Mouse (Mus musculus) limb, embryonic 15.5 days (tissue): Measurements from ENCODE around the gene Clps. TPM values are rescaled to one million over a fixed set of nuclear protein-coding genes. Genes with fewer than 3 reads are reported as not detected.

Experiments
- ATAC-seq: fragments of 200-750 bp; cut with Nextera tagmentation; 2 replicates; pipeline ENCODE4 v1.8.0; 2017; ENCODE audit warnings: low read depth, moderate TSS enrichment; ENCODE audit not compliant: insufficient number of reproducible peaks, low FRiP score, low TSS enrichment
- H3K27ac ChIP-seq: fragments of 300-500 bp; sonication (generic); 2 replicates; pipeline ENCODE4 v1.5.1; 2015; ENCODE audit warnings: moderate library complexity, mild to moderate bottlenecking, inconsistent platforms
- H3K27me3 ChIP-seq: fragments of 300-500 bp; sonication (generic); 2 replicates; pipeline ENCODE4 v1.6.1; 2015; ENCODE audit warnings: inconsistent platforms
- H3K36me3 ChIP-seq: fragments of 300-500 bp; sonication (generic); 2 replicates; pipeline ENCODE4 v1.6.1; 2015; ENCODE audit warnings: inconsistent platforms
- H3K4me1 ChIP-seq: fragments of 300-500 bp; sonication (generic); 2 replicates; pipeline ENCODE4 v1.6.1; 2015; ENCODE audit warnings: inconsistent platforms
- H3K4me2 ChIP-seq: fragments of 300-500 bp; sonication (generic); 2 replicates; pipeline ENCODE4 v1.6.1; 2015; ENCODE audit warnings: mild to moderate bottlenecking, inconsistent platforms
- H3K4me3 ChIP-seq: fragments of 300-500 bp; sonication (generic); 2 replicates; pipeline ENCODE4 v1.5.1; 2015; ENCODE audit warnings: mild to moderate bottlenecking, inconsistent platforms
- H3K9ac ChIP-seq: fragments of 300-500 bp; sonication (generic); 2 replicates; pipeline ENCODE4 v1.6.1; 2015; ENCODE audit warnings: inconsistent platforms
- H3K9me3 ChIP-seq: fragments of 300-500 bp; sonication (generic); 2 replicates; pipeline ENCODE4 v1.6.1; 2016; ENCODE audit warnings: inconsistent platforms
- WGBS: fragments of 180-500 bp; shearing (Covaris S2); methylation state at CpG from one replicate; pipeline ENCODE4 v1.1.7; 2015; 5-methylcytosine and 5-hydroxymethylcytosine counted together
- polyA plus RNA-seq: library from polyadenylated mRNA; unstranded; fragments of >200 nt; fragmentation: Nextera tagmentation; extraction: Ambion mirVana; gene quantifications from 2 replicates; pipeline ENCODE4 v1.2.1, GENCODE M21; 2015

Gene Clps
- 0.47 and 1.8 TPM in 2 replicates for polyA plus RNA-seq

DNA sequence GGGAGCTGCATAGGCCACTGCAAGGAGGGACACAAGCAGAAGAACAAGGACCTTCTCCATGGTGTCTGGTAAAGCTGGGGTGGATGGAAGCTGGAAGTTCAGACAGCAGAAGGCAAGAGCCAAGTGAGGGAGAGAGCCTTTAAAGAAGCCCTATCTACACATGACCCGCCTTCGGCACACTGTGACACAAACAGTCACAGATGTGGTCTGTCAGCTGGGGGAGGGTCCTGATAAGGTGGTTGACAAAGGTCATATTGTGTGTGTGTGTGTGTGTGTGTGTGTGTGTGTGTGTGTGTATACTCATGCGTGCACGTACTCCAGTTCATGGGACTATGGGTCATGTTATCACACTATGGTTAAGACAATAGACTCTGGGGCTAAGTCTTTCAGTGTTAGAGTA lies at the start of gene Clps:
TSS of gene Clps (minus strand) at position 169 of the 400 bp plus-strand sequence.
- Histone ChIP-seq H3K36me3 (no peaks in the 10 kb centered on the region), H3K9me3 (no peaks in the 10 kb centered on the region), H3K4me3 (no peak within 1 kb of the TSS), H3K4me2 (no peak within 1 kb of the TSS), H3K4me1 (peaks cover 12% of the 10 kb centered on the region), H3K9ac (no peak within 1 kb of the TSS), H3K27ac (no peak within 1 kb of the TSS), H3K27me3 (no peaks in the 10 kb centered on the region)
- 83% methylated on average over 4 of the region's 4 CpGs for WGBS
- no peak for ATAC-seq

DNA sequence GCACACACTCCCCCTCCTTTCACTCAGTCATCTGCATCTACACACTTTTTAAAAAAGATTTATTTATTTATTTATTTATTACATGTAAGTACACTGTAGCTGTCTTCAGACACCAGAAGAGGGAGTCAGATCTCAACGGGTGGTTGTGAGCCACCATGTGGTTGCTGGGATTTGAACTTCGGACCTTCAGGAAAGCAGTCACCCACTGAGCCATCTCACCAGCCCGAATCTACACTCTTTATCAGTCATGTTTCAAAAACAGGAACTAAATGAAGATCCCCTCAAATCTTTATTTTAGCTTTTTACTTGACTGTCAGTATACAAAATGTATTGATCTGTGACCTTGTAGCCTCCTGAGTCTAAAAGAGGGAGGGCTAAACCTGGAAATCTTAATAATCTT lies 49.0 kb upstream of the Clps start:
- H3K27me3 ChIP-seq = no peaks in the 10 kb centered on the region
- no peak overlapping the region for H3K4me2 ChIP-seq
- H3K4me3 ChIP-seq = no peak overlapping the region
- no peak for ATAC-seq
- no peaks in the 10 kb centered on the region for H3K9me3 ChIP-seq
- 76% methylated on average over 3 of the region's 3 CpGs for WGBS
- H3K36me3 ChIP-seq = peaks cover 36% of the 10 kb centered on the region
- no peak overlapping the region for H3K9ac ChIP-seq
- no peaks in the 10 kb centered on the region for H3K4me1 ChIP-seq
- no peak overlapping the region for H3K27ac ChIP-seq

DNA sequence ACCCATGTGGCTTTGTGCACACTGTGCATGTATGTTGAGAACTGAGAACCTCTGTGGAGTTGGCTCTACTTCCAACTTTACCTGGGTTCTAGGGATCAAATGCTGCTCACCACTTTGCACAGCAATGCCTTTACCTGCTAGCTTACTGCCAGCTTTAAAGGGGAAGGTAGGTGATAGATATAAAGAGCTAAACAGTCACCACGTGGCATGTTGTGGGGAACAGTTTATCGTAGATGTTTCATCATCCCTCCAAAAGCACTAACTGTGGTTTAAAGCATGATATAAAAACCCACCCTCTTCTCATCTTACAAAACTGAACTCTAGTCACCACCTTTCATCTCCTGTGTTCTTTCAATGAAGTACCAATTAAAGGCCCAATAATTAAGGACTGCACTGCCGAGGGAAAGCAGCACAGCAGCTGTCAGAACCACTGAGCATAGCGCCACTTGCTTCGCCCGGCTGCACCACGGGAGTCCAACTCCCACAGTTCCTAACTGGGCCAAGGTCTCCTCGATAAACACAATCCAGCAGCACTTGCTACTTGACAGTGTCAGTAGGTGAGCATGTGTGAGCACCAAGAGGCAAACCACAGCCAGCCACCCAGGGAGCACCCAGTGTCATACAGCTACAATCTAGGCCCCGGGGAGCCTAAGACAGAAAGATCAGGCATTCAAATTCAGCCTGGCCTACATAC lies 41.1 kb upstream of the Clps start:
- Histone ChIP-seq H3K4me2 (no peak overlapping the region), H3K27me3 (no peaks in the 10 kb centered on the region), H3K36me3 (peaks cover 85% of the 10 kb centered on the region), H3K27ac (no peak overlapping the region), H3K4me1 (no peaks in the 10 kb centered on the region), H3K9ac (no peak overlapping the region), H3K4me3 (no peak overlapping the region), H3K9me3 (no peaks in the 10 kb centered on the region)
- WGBS = 76% methylated on average over 9 of the region's 9 CpGs
- no peak for ATAC-seq

DNA sequence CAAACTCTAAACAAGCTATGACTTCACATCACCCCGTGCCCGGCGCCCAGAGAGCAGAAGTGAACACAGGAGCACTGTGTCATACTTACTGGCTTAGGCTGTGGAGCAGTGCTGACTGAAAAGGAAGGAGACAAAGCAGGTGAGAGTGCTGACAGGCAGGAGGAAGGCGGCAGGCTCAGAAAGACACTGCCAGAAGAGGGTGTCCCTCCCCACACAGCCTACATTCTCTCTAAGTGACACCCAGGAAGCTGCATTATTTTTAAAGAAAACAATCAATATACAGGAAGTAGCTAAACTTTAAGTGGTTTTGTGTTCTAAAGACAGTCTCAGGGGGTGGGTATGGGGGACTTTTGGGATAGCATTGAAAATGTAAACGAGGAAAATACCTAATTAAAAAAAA lies 40.2 kb upstream of the Clps start:
- Histone ChIP-seq H3K4me2 (no peak overlapping the region), H3K9me3 (no peaks in the 10 kb centered on the region), H3K27me3 (no peaks in the 10 kb centered on the region), H3K4me1 (no peaks in the 10 kb centered on the region), H3K9ac (no peak overlapping the region), H3K36me3 (peaks cover 88% of the 10 kb centered on the region), H3K27ac (no peak overlapping the region), H3K4me3 (no peak overlapping the region)
- 88% methylated on average over 5 of the region's 5 CpGs for WGBS
- no peak for ATAC-seq

DNA sequence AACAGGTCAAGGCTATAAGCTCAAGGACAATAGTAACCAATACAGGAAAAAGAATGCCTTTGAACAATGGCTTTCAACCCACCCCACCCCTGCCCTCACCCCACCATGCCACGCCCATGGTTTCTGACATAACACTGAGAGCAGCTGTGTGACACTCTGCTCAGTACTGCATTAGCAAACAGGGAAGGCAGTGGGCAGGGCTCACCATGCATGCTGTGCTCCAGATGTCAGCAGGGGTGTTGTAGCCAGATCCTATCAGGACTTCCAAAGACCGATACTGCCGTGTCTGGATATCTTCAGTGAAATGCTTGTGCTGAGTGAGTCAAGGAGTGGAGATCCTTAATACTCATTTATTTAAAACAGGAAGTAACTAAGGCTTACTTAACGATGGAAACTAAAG lies 33.4 kb upstream of the Clps start:
- no peak overlapping the region; the same call in 1 of the 2 replicates for H3K27ac ChIP-seq
- H3K4me2 ChIP-seq = no peak overlapping the region
- H3K4me1 ChIP-seq = 0 out of 2 replicates have a peak, but pooled peaks cover 5% of the 10 kb centered on the region
- H3K27me3 ChIP-seq = no peaks in the 10 kb centered on the region
- no peak overlapping the region for H3K9ac ChIP-seq
- WGBS = 46% methylated on average over 4 of the region's 4 CpGs
- no peaks in the 10 kb centered on the region for H3K9me3 ChIP-seq
- peak; percentile 63; the same call in 1 of the 2 replicates for ATAC-seq
- peaks cover 78% of the 10 kb centered on the region for H3K36me3 ChIP-seq
- no peak overlapping the region for H3K4me3 ChIP-seq

DNA sequence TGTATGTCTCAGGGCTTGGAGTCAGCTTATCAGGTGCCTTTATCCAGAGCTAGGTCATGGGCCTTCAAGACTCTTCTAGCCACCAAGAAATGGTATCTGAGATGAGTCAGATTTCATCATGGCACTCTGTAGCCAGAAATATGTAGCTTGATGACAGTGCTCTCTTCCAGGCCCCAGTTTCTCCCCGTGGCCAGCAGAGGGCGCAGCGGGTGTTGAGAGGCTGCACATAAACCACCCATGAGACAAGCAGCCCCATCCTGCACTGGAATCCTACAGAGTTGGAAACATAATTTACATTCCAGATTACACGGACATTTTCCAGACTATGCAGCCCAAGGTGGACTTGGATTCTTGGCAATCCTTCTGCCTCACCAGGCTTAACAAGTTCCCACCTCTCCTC lies 32.4 kb upstream of the Clps start:
- H3K9me3 ChIP-seq = no peaks in the 10 kb centered on the region
- H3K4me2 ChIP-seq = no peak overlapping the region
- H3K36me3 ChIP-seq = peaks cover 80% of the 10 kb centered on the region
- H3K27me3 ChIP-seq = no peaks in the 10 kb centered on the region
- no peak overlapping the region for H3K9ac ChIP-seq
- 0 out of 2 replicates have a peak, but pooled peaks cover 5% of the 10 kb centered on the region for H3K4me1 ChIP-seq
- no peak overlapping the region for H3K4me3 ChIP-seq
- ATAC-seq = no peak
- 21% methylated on average over 4 of the region's 4 CpGs for WGBS
- H3K27ac ChIP-seq = no peak overlapping the region; the same call in 1 of the 2 replicates

DNA sequence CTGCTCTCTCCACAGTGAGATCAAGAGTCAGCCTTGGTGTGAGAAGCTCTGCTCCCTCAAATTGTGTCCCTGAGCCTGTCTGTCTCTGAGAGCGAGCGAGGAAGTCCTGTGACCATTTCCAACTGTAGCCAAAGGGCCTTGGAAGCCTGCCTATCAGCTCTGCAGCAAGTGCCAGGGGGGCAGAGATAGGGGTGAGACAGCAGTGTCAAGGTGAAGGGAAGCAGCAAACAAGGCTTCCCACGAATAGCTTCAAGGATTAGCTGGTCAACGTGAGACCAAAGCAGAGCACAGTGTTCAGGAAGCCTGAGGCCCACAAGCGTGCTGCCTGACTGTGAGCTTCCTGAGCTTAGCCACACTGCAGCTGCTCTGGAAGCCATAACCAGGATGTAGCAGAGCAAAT lies 30.9 kb upstream of the Clps start:
- Histone ChIP-seq H3K9ac (no peak overlapping the region), H3K27ac (no peak overlapping the region), H3K4me1 (peaks cover 5% of the 10 kb centered on the region; the same call in 1 of the 2 replicates), H3K4me3 (no peak overlapping the region), H3K27me3 (no peaks in the 10 kb centered on the region), H3K4me2 (no peak overlapping the region), H3K9me3 (no peaks in the 10 kb centered on the region), H3K36me3 (peaks cover 74% of the 10 kb centered on the region)
- 92% methylated on average over 5 of the region's 5 CpGs for WGBS
- ATAC-seq = no peak

DNA sequence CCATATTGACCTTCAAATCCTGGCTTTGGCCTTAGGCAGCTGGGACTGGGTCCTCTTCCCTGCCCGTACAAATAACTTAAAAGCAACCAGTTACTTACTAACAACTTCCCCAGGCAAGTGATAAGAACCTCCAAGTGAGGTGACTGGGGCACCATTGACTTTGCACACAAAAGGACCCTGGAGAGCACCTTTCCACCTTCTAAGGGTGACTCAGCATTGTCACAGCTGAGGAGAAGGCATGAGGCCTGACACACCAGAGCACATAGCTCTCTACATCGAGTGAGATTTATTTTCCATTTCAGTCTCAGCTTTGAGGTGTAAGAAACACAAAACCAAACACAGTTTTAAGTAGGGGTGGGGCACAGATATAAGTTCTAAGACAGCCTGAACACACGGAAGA lies 30.0 kb upstream of the Clps start:
- Histone ChIP-seq H3K36me3 (peaks cover 66% of the 10 kb centered on the region), H3K4me2 (no peak overlapping the region), H3K4me3 (no peak overlapping the region), H3K4me1 (peaks cover 5% of the 10 kb centered on the region; the same call in 1 of the 2 replicates), H3K27ac (no peak overlapping the region), H3K27me3 (no peaks in the 10 kb centered on the region), H3K9me3 (no peaks in the 10 kb centered on the region), H3K9ac (no peak overlapping the region)
- whole genome bisulfite sequencing = 86% methylated on average over 3 of the region's 3 CpGs
- no peak for ATAC-seq

DNA sequence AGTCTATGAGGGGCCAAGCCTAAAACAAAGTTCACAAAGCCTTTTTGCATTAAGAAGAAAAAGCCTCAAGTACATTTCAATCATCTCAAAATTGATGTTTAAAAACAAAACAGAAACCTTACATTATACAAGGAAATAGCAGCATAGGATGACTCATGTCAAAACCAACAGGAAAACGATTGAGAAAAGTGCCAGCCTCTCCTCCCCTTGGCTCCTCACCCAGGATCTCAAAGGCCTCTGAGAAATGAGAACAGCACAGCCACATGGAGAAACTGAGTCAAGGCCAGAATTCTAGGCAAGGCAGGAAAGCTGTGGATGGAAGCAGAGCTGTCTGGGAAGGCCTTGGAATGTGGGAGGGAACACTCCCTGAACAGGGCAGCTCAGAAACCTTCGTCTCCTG lies 28.0 kb upstream of the Clps start:
- 69% methylated on average over 2 of the region's 2 CpGs for WGBS
- Histone ChIP-seq H3K4me2 (no peak overlapping the region), H3K27me3 (no peaks in the 10 kb centered on the region), H3K36me3 (peaks cover 60% of the 10 kb centered on the region), H3K4me3 (no peak overlapping the region), H3K4me1 (no peaks in the 10 kb centered on the region; the same call in 1 of the 2 replicates), H3K9me3 (no peaks in the 10 kb centered on the region), H3K9ac (no peak overlapping the region), H3K27ac (no peak overlapping the region)
- ATAC-seq = no peak

DNA sequence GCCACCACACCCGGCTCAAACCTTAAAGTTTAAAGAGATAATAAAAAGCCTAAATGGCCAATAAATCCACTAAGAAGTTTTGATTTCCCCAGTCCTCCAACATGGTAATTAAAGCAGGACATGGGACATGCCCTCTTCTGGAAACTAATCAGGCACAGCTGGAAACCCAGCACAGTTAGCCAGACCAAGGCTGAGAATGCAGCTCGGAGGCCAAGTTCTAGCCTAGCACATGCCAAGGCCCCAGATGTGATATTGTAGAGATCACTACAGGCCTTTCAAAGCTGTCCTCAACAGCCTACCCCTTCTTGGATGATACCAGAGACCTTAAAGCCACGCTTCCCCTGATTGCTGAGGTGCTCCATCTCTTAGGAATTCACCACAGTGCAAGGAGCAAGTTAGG lies 25.9 kb upstream of the Clps start:
- Histone ChIP-seq H3K27ac (no peak overlapping the region), H3K9ac (no peak overlapping the region), H3K27me3 (no peaks in the 10 kb centered on the region), H3K36me3 (peaks cover 40% of the 10 kb centered on the region), H3K4me1 (no peaks in the 10 kb centered on the region; the same call in 1 of the 2 replicates), H3K4me3 (no peak overlapping the region), H3K9me3 (no peaks in the 10 kb centered on the region), H3K4me2 (no peak overlapping the region)
- WGBS = 48% methylated on average over 3 of the region's 3 CpGs
- ATAC-seq = no peak

DNA sequence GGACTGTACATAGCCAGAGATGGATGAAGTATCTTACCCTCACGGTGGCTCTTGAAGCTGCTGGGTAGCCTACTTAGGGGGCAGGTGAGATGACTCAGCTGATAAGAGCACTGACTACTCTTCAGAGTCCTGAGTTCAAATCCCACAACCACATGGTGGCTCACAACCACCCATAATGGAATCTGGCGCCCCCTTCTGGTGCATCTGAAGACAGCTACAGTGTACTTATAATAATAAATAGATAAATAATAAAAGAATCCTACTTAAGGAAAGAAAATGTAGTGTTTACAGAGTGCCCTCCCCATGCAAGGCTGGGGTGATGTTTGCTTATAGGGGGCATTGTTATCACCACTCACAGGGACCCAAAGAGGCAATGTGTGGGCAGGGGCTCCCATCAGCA lies 20.5 kb upstream of the Clps start:
- no peaks in the 10 kb centered on the region for H3K9me3 ChIP-seq
- H3K4me1 ChIP-seq = no peaks in the 10 kb centered on the region
- no peak overlapping the region for H3K4me3 ChIP-seq
- 64% methylated on average over 2 of the region's 2 CpGs for WGBS
- H3K9ac ChIP-seq = no peak overlapping the region
- H3K36me3 ChIP-seq = no peaks in the 10 kb centered on the region
- no peak overlapping the region for H3K4me2 ChIP-seq
- ATAC-seq = no peak
- H3K27ac ChIP-seq = no peak overlapping the region
- no peaks in the 10 kb centered on the region for H3K27me3 ChIP-seq

DNA sequence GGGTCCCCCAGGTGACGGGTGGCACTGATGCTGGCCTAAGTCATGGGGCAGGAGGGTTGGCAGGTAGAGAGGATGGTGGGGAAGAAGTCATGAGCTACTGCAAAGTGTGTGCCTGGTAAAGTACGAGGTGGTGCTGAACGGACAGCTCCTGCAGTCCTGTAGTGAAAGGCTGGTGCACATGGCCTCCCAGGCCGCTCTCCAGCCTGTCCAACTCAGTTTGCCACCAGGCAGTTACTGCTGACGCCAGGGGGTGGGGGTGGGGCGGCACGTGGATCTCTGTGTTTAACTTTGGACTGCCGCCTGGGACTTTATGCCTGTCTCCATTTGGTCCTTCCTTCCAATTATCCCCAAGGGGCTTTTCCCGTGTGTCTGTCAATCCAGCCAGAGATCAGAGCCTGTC lies 19.8 kb upstream of the Clps start:
- Histone ChIP-seq H3K9me3 (no peaks in the 10 kb centered on the region), H3K27me3 (no peaks in the 10 kb centered on the region), H3K4me1 (peaks cover 6% of the 10 kb centered on the region), H3K9ac (no peak overlapping the region), H3K27ac (no peak overlapping the region), H3K4me3 (no peak overlapping the region), H3K4me2 (no peak overlapping the region), H3K36me3 (no peaks in the 10 kb centered on the region)
- 2% methylated on average over 9 of the region's 9 CpGs for WGBS
- ATAC-seq = no peak
